Mouse (Mus musculus): ENCODE measurements at regions not wholly inside any gene's neighbourhood (a gene's known extent, or its start where the extent isn't known, plus 50 kb on each side); places are given as distances from the start of the nearest gene placed in this dataset.

DNA sequence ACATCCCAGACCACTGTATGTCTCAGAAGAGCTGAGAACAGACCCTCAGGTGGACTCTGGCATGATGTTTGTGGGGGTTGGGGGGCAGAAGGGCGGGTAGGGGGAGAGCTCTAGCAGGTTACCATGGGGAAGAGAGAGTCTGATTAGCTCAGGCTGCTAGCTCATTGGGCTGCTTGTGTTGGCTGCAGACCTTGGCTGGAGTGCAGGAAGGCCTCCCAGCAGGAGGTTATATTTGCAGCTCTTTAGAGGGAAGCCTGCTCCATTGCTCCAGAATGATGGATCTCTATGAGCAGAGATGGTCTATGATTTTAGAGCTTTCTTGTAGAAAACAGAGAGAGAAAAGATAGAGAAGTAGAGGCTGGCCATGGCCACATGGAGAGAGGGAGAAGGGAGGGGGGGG, 268.4 kb upstream of the Nrxn1 start:
- Histone ChIP-seq H3K27me3 (ENCODE audit: control insufficient read depth, insufficient read depth, low read length) (no peaks in the 10 kb centered on the region), H3K36me3 (ENCODE audit: control insufficient read depth, insufficient read depth, low read length) (no peaks in the 10 kb centered on the region), H3K27ac (replicated peaks; ENCODE audit: insufficient read depth, low read depth, low read length) (no peak overlapping the region), H3K4me1 (ENCODE audit: control insufficient read depth, insufficient read depth, low read length) (no peaks in the 10 kb centered on the region), H3K79me2 (ENCODE audit: control insufficient read depth, insufficient read depth, low read length) (no peaks in the 10 kb centered on the region), H3K4me3 (ENCODE audit: insufficient read depth, low read depth, low read length) (no peak overlapping the region), H3K9ac (ENCODE audit: low read depth, low read length) (no peak overlapping the region)
- TF ChIP-seq CTCF (IDR thresholded peaks at IDR 0.05; ENCODE audit: low read depth, low read length) (no peak), POLR2A (IDR thresholded peaks at IDR 0.05; ENCODE audit: extremely low read depth, insufficient read depth, low read length) (no peak)
- no peak for DNase-seq (ENCODE audit: extremely low read depth, low read depth, low spot score)
- 41% methylated on average over 1 of the region's 1 CpGs for WGBS

GRCm38 (mm10) chr17:91352107-91352506, 259.2 kb upstream of the Nrxn1 start:
- DNase-seq (ENCODE audit: extremely low read depth, low read depth, low spot score), result no peak
- H3K4me3 ChIP-seq (ENCODE audit: insufficient read depth, low read depth, low read length), result no peak overlapping the region
- no peaks in the 10 kb centered on the region for H3K36me3 ChIP-seq (ENCODE audit: control insufficient read depth, insufficient read depth, low read length)
- H3K27me3 ChIP-seq (ENCODE audit: control insufficient read depth, insufficient read depth, low read length), result no peaks in the 10 kb centered on the region
- H3K79me2 ChIP-seq (ENCODE audit: control insufficient read depth, insufficient read depth, low read length), result no peaks in the 10 kb centered on the region
- H3K9ac ChIP-seq (ENCODE audit: low read depth, low read length), result no peak overlapping the region
- TF ChIP-seq POLR2A (IDR thresholded peaks at IDR 0.05; ENCODE audit: extremely low read depth, insufficient read depth, low read length) (no peak), CTCF (IDR thresholded peaks at IDR 0.05; ENCODE audit: low read depth, low read length) (no peak)
- H3K4me1 ChIP-seq (ENCODE audit: control insufficient read depth, insufficient read depth, low read length), result no peaks in the 10 kb centered on the region
- no peak overlapping the region for H3K27ac ChIP-seq (replicated peaks; ENCODE audit: insufficient read depth, low read depth, low read length)
- WGBS, result 76% methylated on average over 2 of the region's 2 CpGs

GRCm38 (mm10) chr17:91336882-91337281, 244.0 kb upstream of the Nrxn1 start:
- no peaks in the 10 kb centered on the region for H3K4me1 ChIP-seq (ENCODE audit: control insufficient read depth, insufficient read depth, low read length)
- no peak overlapping the region for H3K27ac ChIP-seq (replicated peaks; ENCODE audit: insufficient read depth, low read depth, low read length)
- no peak for TF ChIP-seq CTCF (IDR thresholded peaks at IDR 0.05; ENCODE audit: low read depth, low read length)
- TF ChIP-seq POLR2A (IDR thresholded peaks at IDR 0.05; ENCODE audit: extremely low read depth, insufficient read depth, low read length), result no peak
- H3K36me3 ChIP-seq (ENCODE audit: control insufficient read depth, insufficient read depth, low read length), result no peaks in the 10 kb centered on the region
- 92% methylated on average over 1 of the region's 1 CpGs for WGBS
- H3K4me3 ChIP-seq (ENCODE audit: insufficient read depth, low read depth, low read length), result no peak overlapping the region
- DNase-seq (ENCODE audit: extremely low read depth, low read depth, low spot score), result no peak
- no peaks in the 10 kb centered on the region for H3K27me3 ChIP-seq (ENCODE audit: control insufficient read depth, insufficient read depth, low read length)
- H3K79me2 ChIP-seq (ENCODE audit: control insufficient read depth, insufficient read depth, low read length), result no peaks in the 10 kb centered on the region
- no peak overlapping the region for H3K9ac ChIP-seq (ENCODE audit: low read depth, low read length)

- no peak overlapping the region for H3K9ac ChIP-seq (ENCODE audit: low read depth, low read length)
- TF ChIP-seq CTCF (IDR thresholded peaks at IDR 0.05; ENCODE audit: low read depth, low read length) (no peak), POLR2A (IDR thresholded peaks at IDR 0.05; ENCODE audit: extremely low read depth, insufficient read depth, low read length) (no peak)
- no peaks in the 10 kb centered on the region for H3K4me1 ChIP-seq (ENCODE audit: control insufficient read depth, insufficient read depth, low read length)
- 32% methylated on average over 4 of the region's 4 CpGs for WGBS
- no peak overlapping the region for H3K4me3 ChIP-seq (ENCODE audit: insufficient read depth, low read depth, low read length)
- DNase-seq (ENCODE audit: extremely low read depth, low read depth, low spot score), result peak; percentile 54
- H3K79me2 ChIP-seq (ENCODE audit: control insufficient read depth, insufficient read depth, low read length), result no peaks in the 10 kb centered on the region
- no peak overlapping the region for H3K27ac ChIP-seq (replicated peaks; ENCODE audit: insufficient read depth, low read depth, low read length)
- H3K27me3 ChIP-seq (ENCODE audit: control insufficient read depth, insufficient read depth, low read length), result no peaks in the 10 kb centered on the region
- no peaks in the 10 kb centered on the region for H3K36me3 ChIP-seq (ENCODE audit: control insufficient read depth, insufficient read depth, low read length)
These were observed 240.9 kb upstream of the Nrxn1 start for GRCm38 (mm10) chr17:91333790-91334189.

DNA sequence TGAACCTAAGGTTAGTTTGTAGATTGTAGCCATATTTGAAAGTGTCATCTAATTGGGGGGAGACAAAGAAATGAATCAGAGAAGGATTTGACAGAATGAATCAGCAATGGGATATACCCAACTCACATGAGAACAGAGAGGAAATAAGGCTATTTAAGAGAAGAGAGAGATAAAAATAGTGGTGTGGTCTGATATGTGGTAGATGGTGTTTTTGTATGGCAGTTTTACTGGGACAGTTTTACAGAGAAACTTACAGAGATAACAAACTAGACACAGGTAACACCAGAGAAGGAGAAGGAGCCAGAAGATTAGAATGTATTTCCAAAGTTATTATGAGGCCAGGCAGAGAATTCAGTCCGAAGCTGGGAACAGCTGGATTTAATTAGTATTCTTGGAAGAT, 240.3 kb upstream of the Nrxn1 start:
- Histone ChIP-seq H3K9ac (ENCODE audit: low read depth, low read length) (no peak overlapping the region), H3K27ac (replicated peaks; ENCODE audit: insufficient read depth, low read depth, low read length) (no peak overlapping the region), H3K36me3 (ENCODE audit: control insufficient read depth, insufficient read depth, low read length) (no peaks in the 10 kb centered on the region), H3K79me2 (ENCODE audit: control insufficient read depth, insufficient read depth, low read length) (no peaks in the 10 kb centered on the region), H3K4me1 (ENCODE audit: control insufficient read depth, insufficient read depth, low read length) (no peaks in the 10 kb centered on the region), H3K4me3 (ENCODE audit: insufficient read depth, low read depth, low read length) (no peak overlapping the region), H3K27me3 (ENCODE audit: control insufficient read depth, insufficient read depth, low read length) (no peaks in the 10 kb centered on the region)
- WGBS, result 75% methylated on average over 1 of the region's 1 CpGs
- no peak for DNase-seq (ENCODE audit: extremely low read depth, low read depth, low spot score)
- TF ChIP-seq CTCF (IDR thresholded peaks at IDR 0.05; ENCODE audit: low read depth, low read length), result no peak
- no peak for TF ChIP-seq POLR2A (IDR thresholded peaks at IDR 0.05; ENCODE audit: extremely low read depth, insufficient read depth, low read length)

GRCm38 (mm10) chr17:91324377-91324776, 231.5 kb upstream of the Nrxn1 start:
- H3K9ac ChIP-seq (ENCODE audit: low read depth, low read length), result no peak overlapping the region
- H3K27me3 ChIP-seq (ENCODE audit: control insufficient read depth, insufficient read depth, low read length), result no peaks in the 10 kb centered on the region
- H3K79me2 ChIP-seq (ENCODE audit: control insufficient read depth, insufficient read depth, low read length), result no peaks in the 10 kb centered on the region
- H3K36me3 ChIP-seq (ENCODE audit: control insufficient read depth, insufficient read depth, low read length), result no peaks in the 10 kb centered on the region
- WGBS, result 55% methylated on average over 1 of the region's 1 CpGs
- H3K27ac ChIP-seq (replicated peaks; ENCODE audit: insufficient read depth, low read depth, low read length), result no peak overlapping the region
- H3K4me3 ChIP-seq (ENCODE audit: insufficient read depth, low read depth, low read length), result no peak overlapping the region
- peak; percentile 8 for DNase-seq (ENCODE audit: extremely low read depth, low read depth, low spot score)
- no peaks in the 10 kb centered on the region for H3K4me1 ChIP-seq (ENCODE audit: control insufficient read depth, insufficient read depth, low read length)
- no peak for TF ChIP-seq POLR2A (IDR thresholded peaks at IDR 0.05; ENCODE audit: extremely low read depth, insufficient read depth, low read length)
- no peak for TF ChIP-seq CTCF (IDR thresholded peaks at IDR 0.05; ENCODE audit: low read depth, low read length)
